Mouse (Mus musculus): ENCODE measurements around the gene Tbx3. TPM values are rescaled to one million over a fixed set of nuclear protein-coding genes. Genes with fewer than 3 reads are reported as not detected.

The Tbx3 gene
- polyA plus RNA-seq, 1 experiment, result 3.7 TPM

GRCm38 (mm10) chr5:119692425-119692824 is 22.0 kb downstream of the Tbx3 start:
- no peak overlapping the region for H3K27ac ChIP-seq (replicated peaks; ENCODE audit: low read depth, low read length)
- H3K4me3 ChIP-seq (ENCODE audit: insufficient read depth, low read depth, low read length), result no peak overlapping the region
- H3K4me1 ChIP-seq (ENCODE audit: control insufficient read depth, insufficient read depth, insufficient read length, low read length), result no peaks in the 10 kb centered on the region

- H3K4me1 ChIP-seq (ENCODE audit: control insufficient read depth, insufficient read depth, insufficient read length, low read length), result no peaks in the 10 kb centered on the region
- H3K27ac ChIP-seq (replicated peaks; ENCODE audit: low read depth, low read length), result no peak overlapping the region
- no peak overlapping the region for H3K4me3 ChIP-seq (ENCODE audit: insufficient read depth, low read depth, low read length)
Observed at GRCm38 (mm10) chr5:119694914-119695313, 24.4 kb downstream of the Tbx3 start.

- H3K27ac ChIP-seq (replicated peaks; ENCODE audit: low read depth, low read length), result no peak overlapping the region
- H3K4me1 ChIP-seq (ENCODE audit: control insufficient read depth, insufficient read depth, insufficient read length, low read length), result no peaks in the 10 kb centered on the region
- no peak overlapping the region for H3K4me3 ChIP-seq (ENCODE audit: insufficient read depth, low read depth, low read length)
Observed at GRCm38 (mm10) chr5:119703031-119703430, 32.6 kb downstream of the Tbx3 start.

- Histone ChIP-seq H3K4me3 (ENCODE audit: insufficient read depth, low read depth, low read length) (no peak overlapping the region), H3K4me1 (ENCODE audit: control insufficient read depth, insufficient read depth, insufficient read length, low read length) (no peaks in the 10 kb centered on the region), H3K27ac (replicated peaks; ENCODE audit: low read depth, low read length) (no peak overlapping the region)
Observed at GRCm38 (mm10) chr5:119704900-119705299, 34.4 kb downstream of the Tbx3 start.

GRCm38 (mm10) chr5:119706467-119706866 is 36.0 kb downstream of the Tbx3 start:
- Histone ChIP-seq H3K4me3 (ENCODE audit: insufficient read depth, low read depth, low read length) (no peak overlapping the region), H3K4me1 (ENCODE audit: control insufficient read depth, insufficient read depth, insufficient read length, low read length) (no peaks in the 10 kb centered on the region), H3K27ac (replicated peaks; ENCODE audit: low read depth, low read length) (no peak overlapping the region)

GRCm38 (mm10) chr5:119708850-119709585 is 38.5 kb downstream of the Tbx3 start:
- no peak overlapping the region for H3K27ac ChIP-seq (replicated peaks; ENCODE audit: low read depth, low read length)
- H3K4me3 ChIP-seq (ENCODE audit: insufficient read depth, low read depth, low read length), result no peak overlapping the region
- no peaks in the 10 kb centered on the region for H3K4me1 ChIP-seq (ENCODE audit: control insufficient read depth, insufficient read depth, insufficient read length, low read length)

- no peaks in the 10 kb centered on the region for H3K4me1 ChIP-seq (ENCODE audit: control insufficient read depth, insufficient read depth, insufficient read length, low read length)
Observed at GRCm38 (mm10) chr5:119709826-119710559, 39.5 kb downstream of the Tbx3 start.

GRCm38 (mm10) chr5:119710756-119711155 is 40.3 kb downstream of the Tbx3 start:
- no peak overlapping the region for H3K4me3 ChIP-seq (ENCODE audit: insufficient read depth, low read depth, low read length)

More at GRCm38 (mm10) chr5:119709826-119710559, 39.5 kb downstream of the Tbx3 start:
- Histone ChIP-seq H3K27ac (replicated peaks; ENCODE audit: low read depth, low read length) (no peak overlapping the region), H3K4me3 (ENCODE audit: insufficient read depth, low read depth, low read length) (no peak overlapping the region)

GRCm38 (mm10) chr5:119711626-119712025 is 41.2 kb downstream of the Tbx3 start:
- H3K4me1 ChIP-seq (ENCODE audit: control insufficient read depth, insufficient read depth, insufficient read length, low read length), result no peaks in the 10 kb centered on the region
- H3K4me3 ChIP-seq (ENCODE audit: insufficient read depth, low read depth, low read length), result no peak overlapping the region
- no peak overlapping the region for H3K27ac ChIP-seq (replicated peaks; ENCODE audit: low read depth, low read length)

More at GRCm38 (mm10) chr5:119710756-119711155, 40.3 kb downstream of the Tbx3 start:
- Histone ChIP-seq H3K27ac (replicated peaks; ENCODE audit: low read depth, low read length) (no peak overlapping the region), H3K4me1 (ENCODE audit: control insufficient read depth, insufficient read depth, insufficient read length, low read length) (no peaks in the 10 kb centered on the region)

GRCm38 (mm10) chr5:119712679-119713246 is 42.3 kb downstream of the Tbx3 start:
- H3K4me3 ChIP-seq (ENCODE audit: insufficient read depth, low read depth, low read length), result no peak overlapping the region
- peak overlapping the region; percentile 40; the same call in 1 of the 2 replicates for H3K27ac ChIP-seq (replicated peaks; ENCODE audit: low read depth, low read length)
- H3K4me1 ChIP-seq (ENCODE audit: control insufficient read depth, insufficient read depth, insufficient read length, low read length), result no peaks in the 10 kb centered on the region

GRCm38 (mm10) chr5:119720471-119721265 is 50.2 kb downstream of the Tbx3 start:
- no peaks in the 10 kb centered on the region for H3K4me1 ChIP-seq (ENCODE audit: control insufficient read depth, insufficient read depth, insufficient read length, low read length)
- no peak overlapping the region for H3K27ac ChIP-seq (replicated peaks; ENCODE audit: low read depth, low read length)
- no peak overlapping the region for H3K4me3 ChIP-seq (ENCODE audit: insufficient read depth, low read depth, low read length)

GRCm38 (mm10) chr5:119732978-119733377 is 62.5 kb downstream of the Tbx3 start:
- H3K4me1 ChIP-seq (ENCODE audit: control insufficient read depth, insufficient read depth, insufficient read length, low read length), result no peaks in the 10 kb centered on the region
- no peak overlapping the region for H3K27ac ChIP-seq (replicated peaks; ENCODE audit: low read depth, low read length)
- H3K4me3 ChIP-seq (ENCODE audit: insufficient read depth, low read depth, low read length), result no peak overlapping the region

Measured in brown adipose tissue, adult 24 weeks (tissue).